Mouse (Mus musculus): ENCODE data around the gene Pip.

Gene Pip

DNA sequence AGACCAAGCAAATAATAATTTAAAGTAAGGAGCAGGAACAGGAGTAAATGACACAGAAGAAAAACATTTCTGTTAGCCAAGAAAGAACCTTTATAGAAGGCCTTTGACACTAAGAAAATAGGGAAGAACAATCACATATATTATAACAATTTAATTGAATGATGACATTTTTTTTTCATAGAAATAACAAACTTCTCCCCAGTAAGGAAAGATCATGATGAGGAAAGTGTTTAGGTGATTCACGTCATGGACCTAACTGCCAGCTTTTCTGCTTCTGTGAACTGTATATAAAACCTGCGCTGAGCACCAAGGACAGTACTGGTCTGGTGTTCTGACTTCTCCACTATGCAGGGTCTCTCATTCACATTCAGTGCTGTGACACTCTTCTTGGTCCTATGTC, at the start of gene Pip:
Gene Pip, plus strand, starts transcription at position 301 of the 400 bp plus-strand sequence.
- DNase-seq (ENCODE audit: low read depth), result no peak

GRCm38 (mm10) chr6:41824086-41824485, 23.2 kb upstream of the Pip start:
- DNase-seq (ENCODE audit: low read depth), result no peak

DNA sequence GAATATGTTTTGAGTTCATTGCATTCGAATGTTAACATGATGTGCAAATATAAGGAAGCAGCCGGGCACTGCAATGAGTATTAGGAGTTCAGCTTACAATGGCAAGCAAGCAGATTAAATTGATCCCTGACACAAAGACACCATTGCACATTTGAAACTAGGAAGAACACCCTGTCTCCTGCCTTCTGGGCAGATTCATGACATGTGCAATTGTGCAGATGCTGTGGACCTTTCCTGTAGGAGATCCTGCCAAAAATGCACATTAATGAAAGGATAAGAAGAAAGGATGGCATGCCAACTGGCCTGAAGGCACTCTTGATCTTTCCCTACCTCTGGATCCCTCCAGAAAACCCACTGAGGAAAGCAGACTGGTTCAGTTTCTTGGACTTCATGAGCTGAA, 17.8 kb upstream of the Pip start:
- DNase-seq (ENCODE audit: low read depth), result no peak

DNA sequence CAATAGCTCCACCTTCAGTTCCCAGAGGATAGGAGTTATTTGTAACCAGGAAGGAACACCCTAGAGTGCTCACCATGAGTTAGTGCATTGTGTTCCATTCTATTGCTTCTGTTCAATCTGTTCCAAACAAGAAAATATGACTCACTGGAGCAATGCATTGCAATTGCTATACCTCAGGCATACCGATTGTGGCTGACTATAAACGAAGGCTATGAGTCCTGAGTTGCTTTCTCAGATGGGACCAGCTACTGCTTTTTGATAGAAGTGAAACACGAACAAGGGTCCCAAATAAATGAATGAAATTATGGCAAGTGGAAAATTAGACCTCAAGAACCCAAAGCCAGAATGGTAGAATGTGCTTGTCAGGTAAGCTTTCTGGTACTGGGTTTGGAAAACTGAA, 5.4 kb downstream of the Pip start, which contains the start of gene Sval2:
Gene Sval2, plus strand, starts transcription at position 301 of the 400 bp plus-strand sequence.
- no peak for DNase-seq (ENCODE audit: low read depth)

- DNase-seq (ENCODE audit: low read depth), result no peak
Observed at GRCm38 (mm10) chr6:41864038-41864437, 16.7 kb downstream of the Pip start.
